Mouse (Mus musculus) kidney, embryonic 14.5 days (tissue): ENCODE measurements around the gene Hip1r. TPM values are rescaled to one million over a fixed set of nuclear protein-coding genes. Genes with fewer than 3 reads are reported as not detected.
A peak's percentile ranks its signal among the peaks of the same experiment; 100 is the strongest.

ENCODE experiments used
- ATAC-seq: fragments of 200-750 bp; cut with Nextera tagmentation; 2 replicates; pipeline ENCODE4 v1.8.0; 2017; ENCODE audit warnings: moderate number of reproducible peaks, mild to moderate bottlenecking, moderate TSS enrichment, moderate library complexity; ENCODE audit not compliant: low FRiP score, low TSS enrichment
- H3K27ac ChIP-seq: fragments of 300-500 bp; sonication (generic); 2 replicates; pipeline ENCODE4 v1.5.1; 2014; ENCODE audit warnings: low read depth, mild to moderate bottlenecking, low read length, moderate library complexity, mixed read lengths
- H3K27me3 ChIP-seq: fragments of 300-500 bp; sonication (generic); 2 replicates; pipeline ENCODE4 v1.6.1; 2014; ENCODE audit warnings: mild to moderate bottlenecking, low read length; ENCODE audit not compliant: control insufficient read depth, insufficient read depth
- H3K36me3 ChIP-seq: fragments of 300-500 bp; sonication (generic); 2 replicates; pipeline ENCODE4 v1.6.1; 2014; ENCODE audit warnings: low read length, mixed read lengths; ENCODE audit not compliant: control insufficient read depth, insufficient read depth
- H3K4me1 ChIP-seq: fragments of 300-500 bp; sonication (generic); 2 replicates; pipeline ENCODE4 v1.6.1; 2014; ENCODE audit warnings: low read length, mixed read lengths; ENCODE audit not compliant: control insufficient read depth, insufficient read depth
- H3K4me2 ChIP-seq: fragments of 300-500 bp; sonication (generic); replicated peaks from 2 replicates; pipeline ENCODE4 v1.6.1; 2014; ENCODE audit warnings: low read depth, mild to moderate bottlenecking, low read length
- H3K4me3 ChIP-seq: fragments of 300-500 bp; sonication (generic); 2 replicates; pipeline ENCODE4 v1.5.1; 2014; ENCODE audit warnings: mild to moderate bottlenecking, low read length
- H3K9ac ChIP-seq: fragments of 300-500 bp; sonication (generic); 2 replicates; pipeline ENCODE4 v1.6.1; 2014; ENCODE audit warnings: low read depth, mild to moderate bottlenecking, low read length, moderate library complexity
- H3K9me3 ChIP-seq: fragments of 300-500 bp; sonication (generic); 2 replicates; pipeline ENCODE4 v1.6.1; 2016; ENCODE audit warnings: low read length; ENCODE audit not compliant: control insufficient read depth
- WGBS: fragments of 180-500 bp; shearing (Covaris S2); extraction: QIAGEN DNeasy Blood & Tissue Kit; methylation state at CpG from one replicate; pipeline ENCODE4 v1.1.7; 2014; 5-methylcytosine and 5-hydroxymethylcytosine counted together
- polyA plus RNA-seq: library from polyadenylated mRNA; unstranded; fragments of >200 nt; fragmentation: Nextera tagmentation; extraction: Ambion mirVana; gene quantifications from 2 replicates; pipeline ENCODE4 v1.2.1, GENCODE M21; 2014

Gene Hip1r
- polyA plus RNA-seq, 1 experiment from 2014 or later = 13.0 TPM

- Histone ChIP-seq H3K9ac (no peak overlapping the region), H3K4me3 (no peak overlapping the region), H3K4me1 (peaks cover 3% of the 10 kb centered on the region), H3K36me3 (peaks cover 59% of the 10 kb centered on the region), H3K9me3 (no peaks in the 10 kb centered on the region), H3K4me2 (no peak overlapping the region), H3K27me3 (no peaks in the 10 kb centered on the region), H3K27ac (no peak overlapping the region)
- no peak for ATAC-seq
- WGBS = 94% methylated on average over 15 of the region's 15 CpGs
Measured at GRCm38 (mm10) chr5:124005151-124005500, 31.7 kb downstream of the Hip1r start.

- no peaks in the 10 kb centered on the region for H3K27me3 ChIP-seq
- no peak for ATAC-seq
- H3K4me2 ChIP-seq = no peak overlapping the region
- peaks cover 8% of the 10 kb centered on the region for H3K4me1 ChIP-seq
- H3K36me3 ChIP-seq = peaks cover 59% of the 10 kb centered on the region
- no peaks in the 10 kb centered on the region for H3K9me3 ChIP-seq
- no peak overlapping the region for H3K9ac ChIP-seq
- 89% methylated on average over 11 of the region's 11 CpGs for WGBS
- H3K4me3 ChIP-seq = no peak overlapping the region
- H3K27ac ChIP-seq = no peak overlapping the region
Measured at GRCm38 (mm10) chr5:124005591-124005990, 32.2 kb downstream of the Hip1r start.

GRCm38 (mm10) chr5:124006082-124006873 is 32.9 kb downstream of the Hip1r start:
- Histone ChIP-seq H3K4me1 (peaks cover 15% of the 10 kb centered on the region), H3K27ac (no peak overlapping the region), H3K4me3 (no peak overlapping the region), H3K9me3 (no peaks in the 10 kb centered on the region), H3K9ac (no peak overlapping the region), H3K36me3 (peaks cover 57% of the 10 kb centered on the region), H3K27me3 (no peaks in the 10 kb centered on the region), H3K4me2 (no peak overlapping the region)
- no peak for ATAC-seq
- 90% methylated on average over 26 of the region's 26 CpGs for WGBS

DNA sequence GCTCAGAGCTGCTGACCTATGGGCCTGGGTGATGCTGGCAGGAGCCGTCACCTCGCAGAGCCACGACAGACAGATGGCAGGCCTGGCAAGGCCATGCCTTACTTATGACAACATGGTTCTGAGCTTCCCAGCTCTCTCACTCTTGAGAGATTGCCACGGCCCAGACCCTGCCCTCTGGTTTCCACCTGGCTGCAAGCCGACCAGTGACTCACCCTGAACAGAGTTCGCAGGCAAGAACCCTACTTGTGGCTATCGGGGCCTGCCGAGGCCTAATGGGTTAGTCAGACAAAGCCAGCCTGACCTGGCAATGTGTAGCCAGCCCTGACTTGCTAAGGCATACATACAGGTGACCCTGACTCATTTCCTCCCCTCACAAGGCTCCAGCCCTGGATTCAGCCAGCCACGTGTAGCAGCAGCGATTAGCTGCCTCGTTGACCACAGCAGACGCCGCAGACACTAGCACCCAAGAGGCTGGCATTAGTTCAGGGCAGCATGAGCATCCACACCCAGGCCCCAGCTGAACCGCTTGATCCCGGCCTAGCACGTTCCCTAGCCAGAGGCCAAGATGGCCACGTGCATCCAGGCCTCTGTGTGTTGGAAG is 33.6 kb downstream of the Hip1r start:
- no peak for ATAC-seq
- H3K9ac ChIP-seq = no peak overlapping the region

DNA sequence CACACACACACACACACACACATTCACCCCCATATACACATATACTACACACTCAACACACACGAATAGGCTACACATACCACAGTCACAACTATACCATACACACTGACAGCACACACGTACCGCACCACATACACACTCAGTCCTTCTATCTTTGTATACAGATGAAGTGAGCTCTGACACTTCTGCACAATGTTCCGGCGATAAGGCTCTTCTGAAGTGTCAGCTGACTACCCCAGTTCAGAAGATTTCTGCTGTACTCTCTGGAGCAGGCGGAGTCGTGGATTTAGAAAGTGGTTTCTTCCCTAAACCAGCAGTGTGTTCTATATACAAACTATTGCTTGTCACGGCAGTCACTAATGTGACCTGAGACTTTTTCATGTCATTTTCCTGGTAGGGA is 36.6 kb downstream of the Hip1r start:
- Histone ChIP-seq H3K36me3 (peaks cover 38% of the 10 kb centered on the region), H3K4me3 (no peak overlapping the region), H3K9me3 (no peaks in the 10 kb centered on the region), H3K27ac (peak overlapping the region; percentile 90; the same call in 1 of the 2 replicates), H3K9ac (no peak overlapping the region), H3K4me2 (no peak overlapping the region), H3K27me3 (no peaks in the 10 kb centered on the region), H3K4me1 (peaks cover 49% of the 10 kb centered on the region)
- ATAC-seq = no peak
- WGBS = 92% methylated on average over 8 of the region's 8 CpGs

More for the DNA sequence above, 33.6 kb downstream of the Hip1r start:
- Histone ChIP-seq H3K4me1 (peaks cover 22% of the 10 kb centered on the region), H3K4me3 (no peak overlapping the region), H3K9me3 (no peaks in the 10 kb centered on the region), H3K36me3 (peaks cover 53% of the 10 kb centered on the region), H3K27ac (no peak overlapping the region), H3K4me2 (no peak overlapping the region), H3K27me3 (no peaks in the 10 kb centered on the region)
- WGBS = 83% methylated on average over 17 of the region's 17 CpGs

DNA sequence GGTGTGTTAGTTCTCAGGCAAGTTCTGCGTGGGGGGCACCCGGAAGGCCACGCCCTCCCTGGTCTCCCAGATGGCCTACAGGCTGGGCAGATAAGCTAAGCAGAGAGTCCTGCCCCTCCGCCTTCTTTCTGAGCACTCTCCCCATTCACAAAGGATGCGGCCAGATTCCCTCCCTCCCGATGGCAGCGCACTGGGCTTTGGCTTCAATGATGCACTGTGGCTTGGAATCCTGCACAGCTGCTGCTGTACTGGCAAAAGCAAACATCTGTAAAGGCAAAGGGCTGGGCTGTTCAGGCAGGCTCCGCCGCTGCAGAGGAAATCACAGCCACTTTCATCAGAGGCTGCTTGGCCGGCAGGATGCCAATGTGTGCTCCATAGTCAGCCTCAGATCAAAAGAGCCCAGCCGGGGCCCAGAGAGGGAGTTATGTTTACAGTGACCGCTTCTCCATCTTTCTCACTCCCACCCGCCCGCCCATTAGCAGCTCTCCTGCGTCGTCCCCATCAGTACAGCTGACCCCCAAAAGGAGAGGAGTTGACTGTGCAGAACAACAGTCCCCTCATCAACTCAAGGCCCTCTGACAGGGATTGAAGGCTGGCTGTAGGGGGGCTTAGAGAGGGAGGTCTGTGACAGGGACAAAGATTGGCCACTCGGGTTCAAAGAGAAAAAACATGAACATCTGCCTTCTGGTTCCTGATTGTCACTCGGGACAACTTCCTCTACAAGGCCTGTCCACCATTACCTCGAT is 37.7 kb downstream of the Hip1r start:
- Histone ChIP-seq H3K36me3 (peaks cover 28% of the 10 kb centered on the region; the same call in 1 of the 2 replicates), H3K27ac (peak overlapping the region; percentile 90), H3K9ac (peak overlapping the region; percentile 40; the same call in 1 of the 2 replicates), H3K4me1 (peaks cover 53% of the 10 kb centered on the region), H3K27me3 (no peaks in the 10 kb centered on the region), H3K9me3 (no peaks in the 10 kb centered on the region), H3K4me2 (peak overlapping the region; percentile 32; the same call in 1 of the 2 replicates), H3K4me3 (no peak overlapping the region)
- peak; percentile 61 for ATAC-seq
- WGBS = 4% methylated on average over 19 of the region's 19 CpGs

DNA sequence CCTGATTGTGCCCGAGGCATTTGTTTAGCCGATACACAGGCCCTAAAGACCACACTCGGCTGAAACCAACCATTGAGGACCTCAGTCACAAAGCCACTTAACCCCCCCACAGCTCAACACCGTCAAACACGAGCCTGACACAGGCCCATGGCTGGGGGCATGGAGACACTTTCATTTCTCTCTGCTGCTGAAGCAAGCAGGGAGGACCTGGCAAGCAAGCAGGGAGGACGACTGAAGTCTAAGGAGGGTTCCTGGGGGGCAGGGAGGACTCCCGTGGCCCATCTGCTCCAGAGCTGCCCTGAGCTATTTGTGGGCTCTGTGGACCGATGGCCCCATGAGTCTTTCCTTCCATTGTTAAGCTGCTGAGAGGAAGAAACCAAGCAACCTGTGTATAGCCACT is 38.5 kb downstream of the Hip1r start:
- Histone ChIP-seq H3K4me1 (peaks cover 56% of the 10 kb centered on the region), H3K9ac (peak overlapping the region; percentile 40; the same call in 1 of the 2 replicates), H3K27me3 (no peaks in the 10 kb centered on the region), H3K27ac (peak overlapping the region; percentile 90; the same call in 1 of the 2 replicates), H3K4me2 (no peak overlapping the region; the same call in 1 of the 2 replicates), H3K36me3 (peaks cover 23% of the 10 kb centered on the region; the same call in 1 of the 2 replicates), H3K9me3 (no peaks in the 10 kb centered on the region), H3K4me3 (no peak overlapping the region)
- WGBS = 18% methylated on average over 8 of the region's 8 CpGs
- ATAC-seq = no peak

GRCm38 (mm10) chr5:124012885-124013284 is 39.5 kb downstream of the Hip1r start:
- Histone ChIP-seq H3K27me3 (no peaks in the 10 kb centered on the region), H3K4me1 (peaks cover 62% of the 10 kb centered on the region), H3K9ac (no peak overlapping the region), H3K27ac (peak overlapping the region; percentile 90; the same call in 1 of the 2 replicates), H3K4me3 (no peak overlapping the region), H3K9me3 (no peaks in the 10 kb centered on the region), H3K36me3 (peaks cover 15% of the 10 kb centered on the region; the same call in 1 of the 2 replicates), H3K4me2 (no peak overlapping the region)
- WGBS = 79% methylated on average over 10 of the region's 10 CpGs
- ATAC-seq = no peak
